Mouse (Mus musculus): ENCODE results near the gene Rai14.
"Not testable (repeated sequence)": the region's sequence is repeated elsewhere in the genome, so short reads cannot be mapped to it uniquely, and the experiment has no call there.

Gene Rai14

GRCm38 (mm10) chr15:10540271-10541088 lies 173.9 kb downstream of the Rai14 start:
- no peak for DNase-seq (ENCODE audit: extremely low spot score, low spot score)

GRCm38 (mm10) chr15:10535969-10536368 lies 178.5 kb downstream of the Rai14 start:
- DNase-seq (ENCODE audit: extremely low spot score, low spot score), result no peak

- DNase-seq (ENCODE audit: extremely low spot score, low spot score), result no peak
These were observed 179.8 kb downstream of the Rai14 start for GRCm38 (mm10) chr15:10534591-10534990.

- not testable (repeated sequence) for DNase-seq (ENCODE audit: extremely low spot score, low spot score)
These were observed 181.1 kb downstream of the Rai14 start for GRCm38 (mm10) chr15:10533361-10533760.

- DNase-seq (ENCODE audit: extremely low spot score, low spot score), result no peak
These were observed 183.1 kb downstream of the Rai14 start for GRCm38 (mm10) chr15:10531352-10531751.

GRCm38 (mm10) chr15:10525896-10526295 lies 188.5 kb downstream of the Rai14 start:
- no peak for DNase-seq (ENCODE audit: extremely low spot score, low spot score)

Measured in neural tube, embryonic 10.5 days (tissue).